Mouse (Mus musculus): ENCODE data around the gene Suclg2. TPM values are rescaled to one million over a fixed set of nuclear protein-coding genes. Genes with fewer than 3 reads are reported as not detected.
A peak's percentile ranks its signal among the peaks of the same experiment; 100 is the strongest.

Gene Suclg2
- polyA plus RNA-seq, 1 experiment: 16.2 TPM

- H3K4me3 ChIP-seq (replicated peaks; ENCODE audit: insufficient read depth, low read depth, low read length): no peak overlapping the region
- TF ChIP-seq POLR2A (IDR thresholded peaks at IDR 0.05; ENCODE audit: borderline replicate concordance, insufficient read depth, low read length) (no peak), CTCF (IDR thresholded peaks at IDR 0.05; ENCODE audit: borderline replicate concordance, insufficient read depth, low read depth, low read length) (no peak)
- WGBS: 72% methylated on average over 5 of the region's 5 CpGs
- DNase-seq: no peak
- no peak overlapping the region for H3K27ac ChIP-seq (ENCODE audit: insufficient read depth, low read length)
- no peaks in the 10 kb centered on the region for H3K27me3 ChIP-seq (ENCODE audit: control insufficient read depth, insufficient read depth, low read length)
- H3K4me1 ChIP-seq (ENCODE audit: control insufficient read depth, insufficient read depth, low read length): no peaks in the 10 kb centered on the region
Measured at GRCm38 (mm10) chr6:95500771-95501170, 217.8 kb downstream of the Suclg2 start.

GRCm38 (mm10) chr6:95499639-95500038 is 219.0 kb downstream of the Suclg2 start:
- no peak overlapping the region for H3K27ac ChIP-seq (ENCODE audit: insufficient read depth, low read length)
- TF ChIP-seq CTCF (IDR thresholded peaks at IDR 0.05; ENCODE audit: borderline replicate concordance, insufficient read depth, low read depth, low read length): no peak
- no peak for TF ChIP-seq POLR2A (IDR thresholded peaks at IDR 0.05; ENCODE audit: borderline replicate concordance, insufficient read depth, low read length)
- H3K27me3 ChIP-seq (ENCODE audit: control insufficient read depth, insufficient read depth, low read length): no peaks in the 10 kb centered on the region
- 88% methylated on average over 5 of the region's 5 CpGs for WGBS
- no peak for DNase-seq
- no peak overlapping the region for H3K4me3 ChIP-seq (replicated peaks; ENCODE audit: insufficient read depth, low read depth, low read length)
- H3K4me1 ChIP-seq (ENCODE audit: control insufficient read depth, insufficient read depth, low read length): no peaks in the 10 kb centered on the region

- H3K4me1 ChIP-seq (ENCODE audit: control insufficient read depth, insufficient read depth, low read length): no peaks in the 10 kb centered on the region
- no peak for DNase-seq
- H3K4me3 ChIP-seq (replicated peaks; ENCODE audit: insufficient read depth, low read depth, low read length): no peak overlapping the region
- TF ChIP-seq POLR2A (IDR thresholded peaks at IDR 0.05; ENCODE audit: borderline replicate concordance, insufficient read depth, low read length) (no peak), CTCF (IDR thresholded peaks at IDR 0.05; ENCODE audit: borderline replicate concordance, insufficient read depth, low read depth, low read length) (no peak)
- no peaks in the 10 kb centered on the region for H3K27me3 ChIP-seq (ENCODE audit: control insufficient read depth, insufficient read depth, low read length)
- no peak overlapping the region for H3K27ac ChIP-seq (ENCODE audit: insufficient read depth, low read length)
- WGBS: 88% methylated on average over 8 of the region's 8 CpGs
Measured at GRCm38 (mm10) chr6:95492216-95492956, 226.2 kb downstream of the Suclg2 start.

GRCm38 (mm10) chr6:95491043-95491442 is 227.6 kb downstream of the Suclg2 start:
- no peak for DNase-seq
- no peak for TF ChIP-seq POLR2A (IDR thresholded peaks at IDR 0.05; ENCODE audit: borderline replicate concordance, insufficient read depth, low read length)
- no peaks in the 10 kb centered on the region for H3K4me1 ChIP-seq (ENCODE audit: control insufficient read depth, insufficient read depth, low read length)
- no peak overlapping the region for H3K4me3 ChIP-seq (replicated peaks; ENCODE audit: insufficient read depth, low read depth, low read length)
- 92% methylated on average over 2 of the region's 2 CpGs for WGBS
- no peak overlapping the region for H3K27ac ChIP-seq (ENCODE audit: insufficient read depth, low read length)
- H3K27me3 ChIP-seq (ENCODE audit: control insufficient read depth, insufficient read depth, low read length): no peaks in the 10 kb centered on the region

GRCm38 (mm10) chr6:95485791-95486190 is 232.8 kb downstream of the Suclg2 start:
- TF ChIP-seq CTCF (IDR thresholded peaks at IDR 0.05; ENCODE audit: borderline replicate concordance, insufficient read depth, low read depth, low read length) (no peak), POLR2A (IDR thresholded peaks at IDR 0.05; ENCODE audit: borderline replicate concordance, insufficient read depth, low read length) (no peak)
- 0 out of 2 replicates have a peak, but pooled peaks cover 3% of the 10 kb centered on the region for H3K4me1 ChIP-seq (ENCODE audit: control insufficient read depth, insufficient read depth, low read length)
- 85% methylated on average over 6 of the region's 6 CpGs for WGBS
- no peak overlapping the region for H3K27ac ChIP-seq (ENCODE audit: insufficient read depth, low read length)
- DNase-seq: no peak
- no peak overlapping the region for H3K4me3 ChIP-seq (replicated peaks; ENCODE audit: insufficient read depth, low read depth, low read length)
- no peaks in the 10 kb centered on the region for H3K27me3 ChIP-seq (ENCODE audit: control insufficient read depth, insufficient read depth, low read length)

- Histone ChIP-seq H3K4me1 (ENCODE audit: control insufficient read depth, insufficient read depth, low read length) (0 out of 2 replicates have a peak, but pooled peaks cover 3% of the 10 kb centered on the region), H3K4me3 (replicated peaks; ENCODE audit: insufficient read depth, low read depth, low read length) (no peak overlapping the region), H3K27me3 (ENCODE audit: control insufficient read depth, insufficient read depth, low read length) (no peaks in the 10 kb centered on the region), H3K27ac (ENCODE audit: insufficient read depth, low read length) (no peak overlapping the region)
- 50% methylated on average over 7 of the region's 7 CpGs for WGBS
- DNase-seq: peak; percentile 10 to 12
- no peak for TF ChIP-seq POLR2A (IDR thresholded peaks at IDR 0.05; ENCODE audit: borderline replicate concordance, insufficient read depth, low read length)
- TF ChIP-seq CTCF (IDR thresholded peaks at IDR 0.05; ENCODE audit: borderline replicate concordance, insufficient read depth, low read depth, low read length): 0 out of 2 replicates have a peak, but pooled peaks have one; percentile 12
Measured at GRCm38 (mm10) chr6:95484183-95484818, 234.3 kb downstream of the Suclg2 start.

GRCm38 (mm10) chr6:95483686-95484085 is 234.9 kb downstream of the Suclg2 start:
- DNase-seq: peak; percentile 10
- TF ChIP-seq CTCF (IDR thresholded peaks at IDR 0.05; ENCODE audit: borderline replicate concordance, insufficient read depth, low read depth, low read length) (no peak), POLR2A (IDR thresholded peaks at IDR 0.05; ENCODE audit: borderline replicate concordance, insufficient read depth, low read length) (no peak)
- WGBS: 50% methylated on average over 4 of the region's 4 CpGs
- H3K27ac ChIP-seq (ENCODE audit: insufficient read depth, low read length): no peak overlapping the region
- H3K27me3 ChIP-seq (ENCODE audit: control insufficient read depth, insufficient read depth, low read length): no peaks in the 10 kb centered on the region
- no peak overlapping the region for H3K4me3 ChIP-seq (replicated peaks; ENCODE audit: insufficient read depth, low read depth, low read length)
- H3K4me1 ChIP-seq (ENCODE audit: control insufficient read depth, insufficient read depth, low read length): 0 out of 2 replicates have a peak, but pooled peaks cover 3% of the 10 kb centered on the region

- TF ChIP-seq CTCF (IDR thresholded peaks at IDR 0.05; ENCODE audit: borderline replicate concordance, insufficient read depth, low read depth, low read length): no peak
- TF ChIP-seq POLR2A (IDR thresholded peaks at IDR 0.05; ENCODE audit: borderline replicate concordance, insufficient read depth, low read length): no peak
- no peaks in the 10 kb centered on the region for H3K27me3 ChIP-seq (ENCODE audit: control insufficient read depth, insufficient read depth, low read length)
- H3K27ac ChIP-seq (ENCODE audit: insufficient read depth, low read length): no peak overlapping the region
- 25% methylated on average over 6 of the region's 6 CpGs for WGBS
- peak in 1 of 2 experiments; percentile 5 for DNase-seq
- 0 out of 2 replicates have a peak, but pooled peaks cover 3% of the 10 kb centered on the region for H3K4me1 ChIP-seq (ENCODE audit: control insufficient read depth, insufficient read depth, low read length)
- H3K4me3 ChIP-seq (replicated peaks; ENCODE audit: insufficient read depth, low read depth, low read length): no peak overlapping the region
Measured at GRCm38 (mm10) chr6:95483127-95483526, 235.5 kb downstream of the Suclg2 start.

Measured in cerebellum, adult 2 months (tissue).